ENCODE assay signal across 15 mouse cellular contexts in the genomic region with DNA sequence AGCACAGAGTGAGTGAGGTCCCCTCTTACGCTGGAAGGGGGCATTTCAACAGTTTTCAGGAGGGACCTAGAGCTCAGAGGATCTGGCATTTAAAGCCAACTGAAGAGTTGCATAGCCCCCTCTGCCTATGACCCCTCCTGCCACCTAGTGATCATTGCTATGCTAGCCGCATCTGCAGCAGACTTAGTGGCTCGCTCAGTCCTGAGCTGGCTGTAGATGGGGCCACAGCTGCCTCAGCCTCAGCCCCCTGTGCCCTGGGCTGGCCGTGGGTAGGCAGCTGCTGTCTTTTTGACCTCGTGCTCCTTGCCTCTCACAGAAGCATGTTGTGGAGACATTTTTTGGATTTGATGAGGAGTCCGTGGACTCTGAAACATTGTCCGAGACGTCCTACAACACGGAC. TPM values are rescaled to one million over a fixed set of nuclear protein-coding genes. Genes with fewer than 3 reads are reported as not detected.
A peak's percentile ranks its signal among the peaks of the same experiment; 100 is the strongest.
DNase-seq lines count a peak whose midpoint lies in the region; ATAC-seq lines count a peak whose summit lies in the region.
"Had no signal": no experiment of that assay in that cellular context is flagged by ENCODE, and none has a peak within 500 bp of the region (broad histone marks: within the 10 kb centered on the region; RNA-seq: fewer than 3 reads in every experiment).

No protein-coding gene starts in this region.

- WGBS in midbrain, embryonic 14.5 days = 53% methylated on average over 9 of the region's 9 CpGs

- H3K27me3 ChIP-seq in midbrain, embryonic 14.5 days (ENCODE audit: control insufficient read depth, insufficient read depth, low read length) = no peaks in the 10 kb centered on the region
- H3K27me3 ChIP-seq: limb, embryonic 13.5 days had no signal

- no peaks in the 10 kb centered on the region for H3K9me3 ChIP-seq in midbrain, embryonic 14.5 days (ENCODE audit: control insufficient read depth, low read length)
- H3K9me3 ChIP-seq: limb, embryonic 13.5 days had no signal

- no peak overlapping the region for H3K4me2 ChIP-seq in midbrain, embryonic 14.5 days (ENCODE audit: low read length)
- H3K4me2 ChIP-seq: limb, embryonic 13.5 days had no signal

- H3K4me1 ChIP-seq in midbrain, embryonic 14.5 days (ENCODE audit: control insufficient read depth, insufficient read depth, low read length) = no peaks in the 10 kb centered on the region
- H3K4me1 ChIP-seq: limb, embryonic 13.5 days had no signal

- intact Hi-C loops in left cerebral cortex, postnatal 4 days (cut with DNase I) = loop anchor here (10.0 kb wide), 1 partner anchor 282 kb away; the partner anchor contains the start of gene Man2b2
- intact Hi-C loops in left cerebral cortex, postnatal 14 days (cut with DNase I) = no loop called here
- intact Hi-C loops in left cerebral cortex, postnatal 25 days (cut with DNase I) = loop anchor here (10.0 kb wide), 1 partner anchor 302 kb away; no protein-coding TSS in a partner anchor

- peaks cover 21% of the 10 kb centered on the region for H3K36me3 ChIP-seq in midbrain, embryonic 14.5 days (ENCODE audit: control insufficient read depth, insufficient read depth, low read length)
- H3K36me3 ChIP-seq: limb, embryonic 13.5 days had no signal

- H3K4me3 ChIP-seq in midbrain, embryonic 14.5 days (replicated peaks; ENCODE audit: low read depth, low read length) = no peak overlapping the region
- H3K4me3 ChIP-seq: limb, embryonic 13.5 days had no signal

- peak; percentile 29 for DNase-seq in left cerebral cortex, postnatal 4 days
- no peak for DNase-seq in left cerebral cortex, postnatal 14 days (ENCODE audit: low spot score in 2 of 2)
- DNase-seq in A20 (ENCODE audit: low read depth, low spot score) (peak; percentile 42), MN1 (ENCODE audit: low spot score) (peak; percentile 16)
- DNase-seq in midbrain, embryonic 14.5 days = peak; percentile 59
- DNase-seq in left cerebral cortex, adult 9 months (ENCODE audit: low spot score in 2 of 2) = no peak
- DNase-seq in left cerebral cortex, postnatal 25 days (ENCODE audit: low spot score in 2 of 2) = no peak
- DNase-seq: adrenal gland, postnatal 25 days; cerebellum, adult 11-12 months; heart, adult 11 months; heart, postnatal 14 days; kidney, adult 8-10 months had no signal

- ATAC-seq in midbrain, embryonic 14.5 days (ENCODE audit: low FRiP score, low TSS enrichment) = 0 out of 2 replicates have a peak, but pooled peaks have one; percentile 44
- ATAC-seq: lung, postnatal 0 days had no signal

- no peak overlapping the region for H3K27ac ChIP-seq in midbrain, embryonic 14.5 days (replicated peaks; ENCODE audit: low read depth, low read length)
- H3K27ac ChIP-seq: limb, embryonic 13.5 days had no signal

- no peak overlapping the region for H3K9ac ChIP-seq in midbrain, embryonic 14.5 days (replicated peaks; ENCODE audit: low read length)
- H3K9ac ChIP-seq: limb, embryonic 13.5 days had no signal

RNA-seq across cellular contexts. Expression of gene Gm1043, which starts 32.0 kb away (rescaled TPM):
- total RNA-seq in left cerebral cortex, postnatal 4 days (2021) = 10 to 100 TPM; 33.2 to 36.8 TPM
- total RNA-seq in left cerebral cortex, postnatal 14 days (2021) = 10 to 100 TPM; 26.0 to 28.3 TPM
- polyA plus RNA-seq in midbrain, embryonic 14.5 days (2014; fragmentation: Nextera tagmentation; extraction: Ambion mirVana) = 1.7 and 2.0 TPM in 2 replicates
- total RNA-seq in left cerebral cortex, postnatal 25 days (2021) = 10 to 100 TPM; 32.2 to 38.5 TPM
- polyA plus RNA-seq: embryonic facial prominence, embryonic 11.5 days; lung, postnatal 0 days had no signal

Comparison
In these comparisons a context has a peak if more than half of its experiments do, and no peak if none do; other contexts are left out.
1. DNase-seq: peak in left cerebral cortex, postnatal 4 days (single experiment), A20 (single experiment), MN1 (single experiment) and midbrain, embryonic 14.5 days (single experiment); none in left cerebral cortex, postnatal 14 days (0 of 2), left cerebral cortex, adult 9 months (0 of 2) and left cerebral cortex, postnatal 25 days (0 of 2).